Mouse (Mus musculus) embryonic facial prominence, embryonic 15.5 days (tissue): Measurements from ENCODE around the gene Nmu. TPM values are rescaled to one million over a fixed set of nuclear protein-coding genes. Genes with fewer than 3 reads are reported as not detected.

Experiments used
- ATAC-seq: fragments of 200-750 bp; cut with Nextera tagmentation; 2 replicates; pipeline ENCODE4 v1.8.0; 2017; ENCODE audit warnings: low read depth, moderate TSS enrichment; ENCODE audit not compliant: insufficient number of reproducible peaks, low FRiP score, low TSS enrichment
- H3K27ac ChIP-seq: fragments of 300-500 bp; sonication (generic); replicated peaks from 2 replicates; pipeline ENCODE4 v1.5.1; 2015; ENCODE audit warnings: mild to moderate bottlenecking, inconsistent platforms
- H3K27me3 ChIP-seq: fragments of 300-500 bp; sonication (generic); 2 replicates; pipeline ENCODE4 v1.6.1; 2015; ENCODE audit warnings: inconsistent platforms
- H3K36me3 ChIP-seq: fragments of 300-500 bp; sonication (generic); 2 replicates; pipeline ENCODE4 v1.6.1; 2015; ENCODE audit warnings: mild to moderate bottlenecking, inconsistent platforms
- H3K4me1 ChIP-seq: fragments of 300-500 bp; sonication (generic); 2 replicates; pipeline ENCODE4 v1.6.1; 2015; ENCODE audit warnings: inconsistent platforms
- H3K4me2 ChIP-seq: fragments of 300-500 bp; sonication (generic); replicated peaks from 2 replicates; pipeline ENCODE4 v1.6.1; 2015; ENCODE audit warnings: mild to moderate bottlenecking, inconsistent platforms
- H3K4me3 ChIP-seq: fragments of 300-500 bp; sonication (generic); replicated peaks from 2 replicates; pipeline ENCODE4 v1.5.1; 2015; ENCODE audit warnings: mild to moderate bottlenecking, inconsistent platforms
- H3K9ac ChIP-seq: fragments of 300-500 bp; sonication (generic); 2 replicates; pipeline ENCODE4 v1.6.1; 2015; ENCODE audit warnings: inconsistent platforms
- H3K9me3 ChIP-seq: fragments of 300-500 bp; sonication (generic); replicated peaks from 2 replicates; pipeline ENCODE4 v1.6.1; 2016; ENCODE audit warnings: inconsistent platforms
- WGBS: fragments of 180-500 bp; shearing (Covaris S2); methylation state at CpG from one replicate; pipeline ENCODE4 v1.1.7; 2015; 5-methylcytosine and 5-hydroxymethylcytosine counted together
- polyA plus RNA-seq: library from polyadenylated mRNA; unstranded; fragments of >200 nt; fragmentation: Nextera tagmentation; extraction: Ambion mirVana; gene quantifications from 2 replicates; pipeline ENCODE4 v1.2.1, GENCODE M21; 2015

Nmu gene
- polyA plus RNA-seq, 1 experiment from 2014 or later = 0.61 TPM

DNA sequence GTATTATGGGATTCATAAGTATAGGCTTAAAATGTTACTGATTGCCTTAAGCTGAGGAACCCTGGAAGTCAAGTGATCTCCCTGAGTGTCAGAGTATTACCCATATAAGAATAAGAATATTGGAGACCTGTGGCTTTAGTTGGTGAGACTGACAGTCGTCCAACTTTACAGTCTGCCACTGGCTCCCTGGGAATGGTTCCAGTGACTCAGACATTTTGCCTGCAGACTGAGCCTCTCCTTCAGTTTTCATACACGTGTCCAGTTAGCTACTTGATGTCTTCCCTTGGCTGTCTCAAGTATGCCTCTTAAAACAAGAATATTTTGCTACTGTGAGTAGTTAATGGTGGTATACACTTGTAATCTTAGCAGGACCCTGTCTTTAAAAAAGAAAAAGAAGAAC lies 55.4 kb downstream of the Nmu start:
- no peak for ATAC-seq
- no peaks in the 10 kb centered on the region for H3K36me3 ChIP-seq
- no peak overlapping the region for H3K27ac ChIP-seq
- no peak overlapping the region for H3K9ac ChIP-seq
- no peak overlapping the region for H3K4me2 ChIP-seq
- no peaks in the 10 kb centered on the region for H3K9me3 ChIP-seq
- no peak overlapping the region for H3K4me3 ChIP-seq
- WGBS = 56% methylated on average over 2 of the region's 2 CpGs
- no peaks in the 10 kb centered on the region for H3K27me3 ChIP-seq
- peaks cover 2% of the 10 kb centered on the region; the same call in 1 of the 2 replicates for H3K4me1 ChIP-seq

DNA sequence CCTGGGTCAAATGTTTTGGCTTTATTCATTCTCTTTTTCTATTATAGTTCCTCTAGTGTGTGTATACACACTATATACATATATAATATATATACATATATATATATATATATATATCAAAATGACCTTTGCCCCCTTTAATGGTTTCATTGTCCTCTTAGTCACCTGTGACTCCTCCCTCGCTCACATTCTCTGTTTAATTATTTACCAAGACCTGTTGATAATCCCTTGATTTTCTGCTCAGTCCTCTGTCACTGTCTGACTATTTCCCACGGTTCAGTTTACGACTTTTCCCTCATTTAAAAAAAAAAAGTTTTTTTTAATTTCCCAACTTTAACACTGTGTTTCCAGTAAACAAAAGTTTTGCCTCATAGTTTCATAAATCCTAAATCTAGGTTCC lies 57.3 kb downstream of the Nmu start:
- ATAC-seq = no peak
- 63% methylated on average over 3 of the region's 3 CpGs for WGBS
- Histone ChIP-seq H3K9me3 (no peaks in the 10 kb centered on the region), H3K4me2 (no peak overlapping the region), H3K36me3 (no peaks in the 10 kb centered on the region), H3K27me3 (no peaks in the 10 kb centered on the region), H3K4me1 (peaks cover 6% of the 10 kb centered on the region; the same call in 1 of the 2 replicates), H3K27ac (no peak overlapping the region), H3K4me3 (no peak overlapping the region), H3K9ac (no peak overlapping the region)

DNA sequence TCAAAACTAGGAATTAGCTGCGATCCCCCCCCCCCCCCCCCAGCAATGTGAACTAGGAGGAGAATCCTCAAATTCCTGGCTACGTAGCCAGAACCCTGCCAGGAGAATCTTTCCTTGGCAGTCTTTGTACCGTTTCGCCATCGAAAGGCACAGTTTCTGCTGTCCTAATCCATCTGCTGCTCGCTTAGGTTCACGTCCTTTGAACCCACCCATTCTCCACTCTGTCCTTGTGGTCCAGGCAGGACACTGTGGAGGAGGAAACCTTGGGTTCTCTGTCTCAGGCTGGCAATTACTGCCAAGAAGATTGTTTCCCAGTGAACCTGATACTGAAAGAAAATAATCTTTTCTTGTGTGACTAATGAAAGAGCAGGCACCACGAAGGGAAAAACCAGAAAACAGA lies 58.0 kb downstream of the Nmu start:
- Histone ChIP-seq H3K27ac (no peak overlapping the region), H3K36me3 (no peaks in the 10 kb centered on the region), H3K9ac (no peak overlapping the region), H3K4me1 (peaks cover 6% of the 10 kb centered on the region; the same call in 1 of the 2 replicates), H3K9me3 (no peaks in the 10 kb centered on the region), H3K4me3 (peak overlapping the region; percentile 96), H3K27me3 (no peaks in the 10 kb centered on the region), H3K4me2 (peak overlapping the region; percentile 87)
- WGBS = 2% methylated on average over 8 of the region's 8 CpGs
- no peak for ATAC-seq

DNA sequence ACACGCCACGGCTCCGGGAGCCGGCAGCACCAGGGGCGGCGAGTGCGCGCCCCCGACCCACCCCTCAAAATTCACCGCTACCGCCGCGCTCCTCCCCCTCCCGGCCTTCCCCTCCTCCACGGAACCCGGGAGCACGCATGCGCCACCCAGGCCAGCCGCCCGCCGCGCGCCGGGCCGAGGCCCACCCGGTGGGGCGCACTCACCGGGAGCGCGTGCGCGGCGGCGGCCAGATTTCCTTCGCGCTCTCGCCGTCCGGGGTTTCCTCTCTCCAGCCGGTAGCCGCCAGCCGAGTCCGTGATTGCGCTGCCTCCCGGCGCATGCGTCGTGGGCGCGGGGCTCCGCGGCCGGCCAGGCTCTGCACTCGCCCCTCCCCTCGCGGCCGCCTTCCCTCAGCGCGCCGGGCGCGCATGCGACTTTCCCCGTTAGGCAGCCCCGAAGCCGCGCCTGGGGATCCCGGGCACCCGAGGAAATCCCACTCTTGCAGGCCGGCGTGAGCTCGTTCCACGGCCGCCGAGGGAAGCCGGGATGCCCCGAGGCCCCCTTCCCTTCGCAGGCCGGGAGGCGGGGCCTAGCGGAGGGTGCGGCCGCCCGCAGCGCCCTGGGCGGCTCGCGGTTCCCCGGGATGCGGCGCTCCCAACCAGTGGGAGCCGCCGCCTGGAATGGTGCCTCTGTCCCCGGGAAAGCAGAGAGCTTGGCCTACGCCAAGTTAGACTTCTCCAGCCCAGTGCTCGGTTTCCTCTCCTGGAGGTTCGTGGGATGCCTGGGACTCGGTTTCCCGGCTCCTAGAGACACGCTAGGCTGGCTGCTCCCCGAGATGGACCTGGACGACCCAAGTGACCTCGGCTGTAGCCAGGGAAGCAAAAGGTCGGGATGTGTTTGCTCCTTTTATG lies 58.9 kb downstream of the Nmu start, which contains the start of gene Clock:
Gene Clock (minus strand): TSS at position 341 of the 890 bp plus-strand sequence.
- Histone ChIP-seq H3K27ac (peak within 1 kb of the TSS; percentile 98), H3K4me1 (peaks cover 6% of the 10 kb centered on the region; the same call in 1 of the 2 replicates), H3K4me3 (peak within 1 kb of the TSS; percentile 96), H3K36me3 (no peaks in the 10 kb centered on the region), H3K9me3 (no peaks in the 10 kb centered on the region), H3K9ac (peak within 1 kb of the TSS; percentile 90), H3K27me3 (no peaks in the 10 kb centered on the region), H3K4me2 (peak within 1 kb of the TSS; percentile 87)
- under 1% methylated on average over 98 of the region's 104 CpGs for WGBS
- ATAC-seq = peak; percentile 90

DNA sequence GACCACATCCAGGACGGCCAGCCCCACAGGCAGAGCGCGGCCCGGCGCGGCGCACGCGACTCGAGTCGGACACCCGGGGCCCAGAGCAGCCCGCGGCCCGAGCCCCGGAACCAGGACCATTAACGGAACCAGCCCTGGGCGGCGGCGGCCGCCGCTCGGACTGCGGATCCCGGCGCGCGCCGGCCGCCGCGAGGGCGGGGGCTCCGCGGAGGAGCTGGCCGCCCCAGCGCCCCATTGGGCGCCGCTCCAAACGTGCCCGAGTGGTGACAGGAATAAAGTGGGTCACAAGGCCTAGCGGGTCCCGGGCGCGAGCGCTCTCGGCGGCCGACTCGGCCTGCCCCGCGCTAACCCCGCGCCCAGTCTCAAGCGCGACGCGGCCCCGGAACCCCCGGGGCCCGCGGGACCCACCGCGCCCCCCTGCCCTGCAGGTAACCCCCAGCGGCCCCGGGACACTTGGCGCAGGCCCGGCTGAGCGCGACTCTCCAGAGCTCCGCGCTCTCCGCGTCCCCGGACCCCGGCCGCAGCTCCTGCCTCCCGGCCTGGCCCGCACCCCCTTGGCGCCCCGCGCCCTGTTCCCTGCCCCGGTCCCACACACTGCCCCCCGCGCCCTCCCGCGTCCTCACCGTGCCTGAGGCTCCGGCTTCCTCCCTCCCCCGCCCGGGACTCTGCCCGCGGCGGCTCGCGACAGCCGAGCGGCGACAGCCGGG lies 59.7 kb downstream of the Nmu start:
- peak overlapping the region; percentile 90 for H3K9ac ChIP-seq
- H3K27me3 ChIP-seq = no peaks in the 10 kb centered on the region
- H3K36me3 ChIP-seq = no peaks in the 10 kb centered on the region
- no peaks in the 10 kb centered on the region for H3K9me3 ChIP-seq
- H3K4me3 ChIP-seq = peak overlapping the region; percentile 96
- peak overlapping the region; percentile 98 for H3K27ac ChIP-seq
- peaks cover 6% of the 10 kb centered on the region; the same call in 1 of the 2 replicates for H3K4me1 ChIP-seq
- WGBS = 1% methylated on average over 74 of the region's 100 CpGs
- ATAC-seq = peak; percentile 64
- peak overlapping the region; percentile 87 for H3K4me2 ChIP-seq

DNA sequence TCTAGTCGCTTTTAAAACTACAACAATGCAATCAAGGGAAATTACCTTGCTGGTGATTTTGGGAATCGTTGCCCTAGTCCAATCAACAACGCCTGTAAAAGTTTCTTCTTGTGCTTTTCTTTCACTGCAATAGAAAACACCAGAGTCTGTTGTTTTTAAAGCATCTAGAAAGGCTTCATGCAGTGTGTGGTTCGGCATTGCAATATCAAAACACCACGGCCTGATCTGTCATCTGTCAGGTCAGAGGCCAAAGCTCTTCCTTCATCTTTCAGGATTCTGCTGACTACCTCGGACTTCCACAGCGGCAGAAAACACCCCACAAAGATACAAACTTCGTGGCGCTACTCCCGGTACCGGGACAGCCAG lies 60.2 kb downstream of the Nmu start:
- WGBS = 2% methylated on average over 11 of the region's 11 CpGs

DNA sequence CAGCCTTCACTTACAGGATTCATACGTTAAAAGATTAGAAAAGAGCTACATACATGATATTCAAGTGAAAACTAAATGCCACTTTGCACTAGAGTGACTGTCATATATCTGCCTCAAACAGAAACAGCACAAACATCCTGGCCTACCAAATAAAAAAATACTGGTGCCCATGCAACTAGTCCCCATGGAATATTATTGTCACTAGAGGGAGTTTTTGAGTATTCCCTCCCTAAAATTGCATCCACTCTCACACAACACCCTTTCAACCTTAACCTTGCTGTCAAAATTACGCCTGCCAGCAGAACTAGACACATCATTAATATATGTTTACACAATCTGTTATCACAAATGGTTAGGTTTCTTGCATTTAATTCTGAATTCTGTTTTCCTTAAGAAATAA lies 61.6 kb downstream of the Nmu start:
- Histone ChIP-seq H3K4me2 (no peak overlapping the region), H3K27me3 (no peaks in the 10 kb centered on the region), H3K9ac (no peak overlapping the region), H3K36me3 (no peaks in the 10 kb centered on the region), H3K4me1 (peaks cover 6% of the 10 kb centered on the region; the same call in 1 of the 2 replicates), H3K9me3 (no peaks in the 10 kb centered on the region), H3K27ac (no peak overlapping the region), H3K4me3 (no peak overlapping the region)
- no peak for ATAC-seq
- WGBS = 77% methylated on average over 2 of the region's 2 CpGs

More for the DNA sequence above, 60.2 kb downstream of the Nmu start:
- peaks cover 6% of the 10 kb centered on the region; the same call in 1 of the 2 replicates for H3K4me1 ChIP-seq
- H3K4me2 ChIP-seq = peak overlapping the region; percentile 87
- H3K9ac ChIP-seq = peak overlapping the region; percentile 90
- no peaks in the 10 kb centered on the region for H3K27me3 ChIP-seq
- no peaks in the 10 kb centered on the region for H3K9me3 ChIP-seq
- H3K4me3 ChIP-seq = peak overlapping the region; percentile 96
- H3K27ac ChIP-seq = peak overlapping the region; percentile 98
- no peaks in the 10 kb centered on the region for H3K36me3 ChIP-seq
- no peak for ATAC-seq

DNA sequence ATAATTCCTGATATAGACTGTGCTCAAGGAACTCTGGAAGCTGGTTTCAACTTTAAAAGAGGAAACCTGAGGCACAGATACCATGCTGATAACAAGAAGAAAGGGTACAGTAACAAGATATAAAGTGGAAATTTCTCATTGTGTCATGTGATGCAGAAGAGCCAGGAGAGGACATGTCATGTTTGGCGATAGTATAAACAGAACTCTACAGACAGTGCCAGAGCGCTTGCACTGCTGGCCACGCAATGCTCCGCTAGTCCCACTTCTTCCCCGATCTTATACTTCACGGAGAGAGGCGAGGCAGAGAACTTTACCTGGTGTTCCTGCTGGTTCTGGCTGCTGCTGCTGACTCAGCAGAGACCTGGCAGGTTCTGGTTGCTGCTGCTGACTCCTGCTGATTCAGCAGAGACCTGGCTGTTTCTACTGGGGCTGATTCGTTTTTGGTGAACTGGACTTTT lies 74.3 kb downstream of the Nmu start:
- no peak for ATAC-seq
- H3K27ac ChIP-seq = no peak overlapping the region
- H3K9me3 ChIP-seq = no peaks in the 10 kb centered on the region
- H3K9ac ChIP-seq = no peak overlapping the region
- WGBS = 85% methylated on average over 8 of the region's 8 CpGs
- H3K36me3 ChIP-seq = no peaks in the 10 kb centered on the region
- H3K4me1 ChIP-seq = no peaks in the 10 kb centered on the region
- no peak overlapping the region for H3K4me3 ChIP-seq
- no peak overlapping the region for H3K4me2 ChIP-seq
- H3K27me3 ChIP-seq = no peaks in the 10 kb centered on the region

DNA sequence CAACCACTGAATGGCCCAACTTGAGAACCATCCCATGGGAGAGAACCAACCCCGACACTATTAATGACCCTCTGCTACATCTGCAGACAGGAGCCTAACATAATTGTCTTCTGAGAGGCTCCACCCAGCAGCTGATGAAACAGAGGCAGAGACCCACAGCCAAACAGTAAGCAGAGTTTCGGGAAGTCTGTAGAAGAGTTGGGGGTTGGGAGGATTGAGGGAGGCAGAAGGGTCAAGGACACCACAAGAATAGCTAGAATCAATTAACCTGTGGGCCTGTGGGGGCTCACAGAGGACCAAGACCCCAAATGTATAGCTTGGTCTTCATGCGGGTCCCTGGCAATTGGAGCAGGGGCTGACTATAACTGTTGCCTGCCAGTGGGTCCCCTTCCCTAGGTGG lies 75.3 kb downstream of the Nmu start:
- ATAC-seq = no peak
- H3K27ac ChIP-seq = no peak overlapping the region
- WGBS = 91% methylated on average over 3 of the region's 3 CpGs
- H3K9me3 ChIP-seq = no peaks in the 10 kb centered on the region
- no peaks in the 10 kb centered on the region for H3K4me1 ChIP-seq
- H3K4me2 ChIP-seq = no peak overlapping the region
- no peaks in the 10 kb centered on the region for H3K27me3 ChIP-seq
- no peak overlapping the region for H3K4me3 ChIP-seq
- H3K9ac ChIP-seq = no peak overlapping the region
- no peaks in the 10 kb centered on the region for H3K36me3 ChIP-seq

DNA sequence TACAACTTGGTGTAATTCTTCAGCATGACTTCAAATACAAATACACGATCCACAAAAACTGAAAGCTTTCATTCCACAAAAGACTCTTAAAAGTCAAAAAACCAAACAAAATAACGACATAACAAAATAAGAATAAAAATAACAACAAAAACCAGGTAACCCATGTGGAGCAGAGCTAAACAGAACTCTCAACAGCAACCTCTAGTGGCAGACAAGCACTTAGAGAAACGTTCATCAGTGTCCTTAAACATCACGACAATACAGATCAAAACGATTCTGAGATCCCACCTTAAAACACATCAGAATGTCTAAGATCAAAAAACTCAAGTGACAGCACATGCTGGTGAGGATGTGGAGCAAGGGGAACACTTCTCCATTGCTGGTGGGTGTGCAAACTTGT lies 76.5 kb downstream of the Nmu start:
- Histone ChIP-seq H3K9me3 (no peaks in the 10 kb centered on the region), H3K4me1 (no peaks in the 10 kb centered on the region), H3K4me3 (no peak overlapping the region), H3K27me3 (no peaks in the 10 kb centered on the region), H3K4me2 (no peak overlapping the region), H3K36me3 (no peaks in the 10 kb centered on the region), H3K27ac (no peak overlapping the region), H3K9ac (no peak overlapping the region)
- 72% methylated on average over 5 of the region's 5 CpGs for WGBS
- no peak for ATAC-seq

DNA sequence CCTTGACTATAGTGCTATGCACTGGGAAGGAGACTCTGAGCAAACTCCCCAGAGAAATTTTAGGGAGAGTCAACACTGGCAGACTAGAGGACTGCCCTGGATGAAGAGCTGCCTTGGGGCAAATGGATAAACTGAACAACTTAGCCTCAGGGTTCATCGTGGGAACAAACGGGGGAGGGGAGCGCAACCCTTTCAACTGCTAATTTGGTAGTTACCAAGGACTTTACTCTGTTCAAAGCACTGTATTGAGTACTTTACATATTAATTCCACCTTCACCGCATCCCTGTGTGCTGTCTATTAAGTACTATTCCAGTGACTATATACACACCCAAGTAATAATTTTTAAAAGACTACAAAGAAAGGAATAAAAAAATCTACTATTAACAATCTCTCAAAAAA lies 77.9 kb downstream of the Nmu start:
- H3K9ac ChIP-seq = no peak overlapping the region
- no peak overlapping the region for H3K4me2 ChIP-seq
- peaks cover 2% of the 10 kb centered on the region; the same call in 1 of the 2 replicates for H3K4me1 ChIP-seq
- H3K36me3 ChIP-seq = no peaks in the 10 kb centered on the region
- ATAC-seq = no peak
- no peak overlapping the region for H3K27ac ChIP-seq
- no peaks in the 10 kb centered on the region for H3K9me3 ChIP-seq
- 59% methylated on average over 4 of the region's 4 CpGs for WGBS
- H3K27me3 ChIP-seq = no peaks in the 10 kb centered on the region
- H3K4me3 ChIP-seq = no peak overlapping the region
